8 mouse cellular contexts compared by ENCODE assay signal in genomic region chr14:45453538-45454233, GRCm38 (mm10). TPM values are rescaled to one million over a fixed set of nuclear protein-coding genes. Genes with fewer than 3 reads are reported as not detected.
A peak's percentile ranks its signal among the peaks of the same experiment; 100 is the strongest.
DNase-seq lines count a peak whose midpoint lies in the region; ATAC-seq and TF ChIP-seq lines count a peak whose summit lies in the region.
"Had no signal": no experiment of that assay in that cellular context is flagged by ENCODE, and none has a peak within 500 bp of the region (broad histone marks: within the 10 kb centered on the region; RNA-seq: fewer than 3 reads in every experiment).

No protein-coding gene starts in this region.

- WGBS in liver, adult 2 months, result 79% methylated on average over 5 of the region's 5 CpGs
- WGBS in heart, postnatal 0 days, result 59% methylated on average over 5 of the region's 5 CpGs
- 68% methylated on average over 5 of the region's 5 CpGs for WGBS in limb, embryonic 12.5 days
- WGBS in stomach, embryonic 16.5 days, result 52% methylated on average over 5 of the region's 5 CpGs

- no peak overlapping the region for H3K9ac ChIP-seq in liver, adult 2 months (ENCODE audit: low read depth, low read length)
- peak overlapping the region; percentile 16; the same call in 1 of the 2 replicates for H3K9ac ChIP-seq in heart, postnatal 0 days (replicated peaks; ENCODE audit: low read depth, low read length)
- H3K9ac ChIP-seq in limb, embryonic 12.5 days (replicated peaks), result no peak overlapping the region
- peak overlapping the region; percentile 7; the same call in 1 of the 2 replicates for H3K9ac ChIP-seq in stomach, embryonic 16.5 days (ENCODE audit: low read length)

- DNase-seq in liver, adult 2 months (ENCODE audit: extremely low read depth, low read depth, low spot score), result no peak
- no peak for DNase-seq in liver
- DNase-seq in heart, postnatal 0 days (ENCODE audit: low spot score), result no peak
- no peak for DNase-seq in cerebellum, adult 11 months
- DNase-seq in urinary bladder, postnatal 14 days (ENCODE audit: low spot score), result no peak

- H3K36me3 ChIP-seq in liver, adult 2 months (ENCODE audit: control insufficient read depth, insufficient read depth, low read length), result peaks cover 8% of the 10 kb centered on the region; the same call in 1 of the 2 replicates
- peaks cover 14% of the 10 kb centered on the region for H3K36me3 ChIP-seq in heart, postnatal 0 days (replicated peaks; ENCODE audit: control insufficient read depth, insufficient read depth, low read length)
- H3K36me3 ChIP-seq in limb, embryonic 12.5 days, result peaks cover 12% of the 10 kb centered on the region
- 0 out of 2 replicates have a peak, but pooled peaks cover 4% of the 10 kb centered on the region for H3K36me3 ChIP-seq in stomach, embryonic 16.5 days (ENCODE audit: control insufficient read depth, insufficient read depth, low read length)

- no peaks in the 10 kb centered on the region for H3K27me3 ChIP-seq in liver, adult 2 months (ENCODE audit: control insufficient read depth, insufficient read depth, low read length)
- no peaks in the 10 kb centered on the region for H3K27me3 ChIP-seq in heart, postnatal 0 days (ENCODE audit: control insufficient read depth, insufficient read depth, low read length)
- H3K27me3 ChIP-seq in limb, embryonic 12.5 days, result no peaks in the 10 kb centered on the region
- H3K27me3 ChIP-seq in stomach, embryonic 16.5 days (ENCODE audit: control insufficient read depth, insufficient read depth, low read length), result no peaks in the 10 kb centered on the region

- H3K9me3 ChIP-seq in heart, postnatal 0 days (replicated peaks; ENCODE audit: control insufficient read depth, low read length), result no peaks in the 10 kb centered on the region
- no peaks in the 10 kb centered on the region for H3K9me3 ChIP-seq in limb, embryonic 12.5 days
- no peaks in the 10 kb centered on the region for H3K9me3 ChIP-seq in stomach, embryonic 16.5 days (replicated peaks; ENCODE audit: control insufficient read depth, low read length)

- H3K79me2 ChIP-seq in liver, adult 2 months (ENCODE audit: control insufficient read depth, insufficient read depth, low read length), result no peaks in the 10 kb centered on the region

- H3K27ac ChIP-seq in liver, adult 2 months (replicated peaks; ENCODE audit: insufficient read depth, low read depth, low read length), result peak overlapping the region; percentile 46
- H3K27ac ChIP-seq in heart, postnatal 0 days (ENCODE audit: low read depth), result peak overlapping the region; percentile 86
- peak overlapping the region; percentile 9; the same call in 1 of the 2 replicates for H3K27ac ChIP-seq in limb, embryonic 12.5 days
- H3K27ac ChIP-seq in stomach, embryonic 16.5 days (ENCODE audit: low read length), result peak overlapping the region; percentile 16

- TF ChIP-seq EP300 in heart, postnatal 0 days (IDR thresholded peaks at IDR 0.05; ENCODE audit: low read depth), result no peak

- TF ChIP-seq CTCF in liver, adult 2 months (IDR thresholded peaks at IDR 0.05; ENCODE audit: low read depth, low read length), result no peak
- no peak for TF ChIP-seq CTCF in heart, postnatal 0 days (IDR thresholded peaks at IDR 0.05; ENCODE audit: low read depth)

- no peak overlapping the region for H3K4me3 ChIP-seq in liver, adult 2 months (ENCODE audit: insufficient read depth, low read depth, low read length)
- H3K4me3 ChIP-seq in heart, postnatal 0 days (ENCODE audit: low read depth, low read length), result no peak overlapping the region
- no peak overlapping the region for H3K4me3 ChIP-seq in limb, embryonic 12.5 days (replicated peaks)
- H3K4me3 ChIP-seq in stomach, embryonic 16.5 days (replicated peaks; ENCODE audit: low read length), result no peak overlapping the region
- H3K4me3 ChIP-seq: erythroblast, embryonic 14.5 days had no signal

- H3K4me1 ChIP-seq in liver, adult 2 months (ENCODE audit: control insufficient read depth, insufficient read depth, low read length), result peaks cover 7% of the 10 kb centered on the region
- H3K4me1 ChIP-seq in heart, postnatal 0 days (ENCODE audit: control insufficient read depth, insufficient read depth), result peaks cover 54% of the 10 kb centered on the region
- peaks cover 30% of the 10 kb centered on the region for H3K4me1 ChIP-seq in limb, embryonic 12.5 days (replicated peaks)
- H3K4me1 ChIP-seq in stomach, embryonic 16.5 days (ENCODE audit: control insufficient read depth, insufficient read depth, low read length), result peaks cover 27% of the 10 kb centered on the region

- no peak overlapping the region for H3K4me2 ChIP-seq in heart, postnatal 0 days (ENCODE audit: low read depth, low read length)
- H3K4me2 ChIP-seq in limb, embryonic 12.5 days, result no peak overlapping the region
- no peak overlapping the region for H3K4me2 ChIP-seq in stomach, embryonic 16.5 days (ENCODE audit: low read depth, low read length)

- TF ChIP-seq POLR2A in liver, adult 2 months (IDR thresholded peaks at IDR 0.05; ENCODE audit: extremely low read depth, insufficient read depth, low read length), result no peak

- no peak for ATAC-seq in heart, postnatal 0 days (ENCODE audit: insufficient read depth, low read depth)
- ATAC-seq in limb, embryonic 12.5 days (ENCODE audit: insufficient number of reproducible peaks, insufficient read depth, low FRiP score, low TSS enrichment, low read depth), result no peak
- no peak for ATAC-seq in stomach, embryonic 16.5 days (ENCODE audit: insufficient read depth, low FRiP score)

RNA-seq across cellular contexts. Expression of gene Gnpnat1, which starts 49.0 kb away (rescaled TPM):
- total RNA-seq in liver, adult 2 months (2014; rRNA removed), result 115 and 121 TPM in 2 replicates
- polyA plus RNA-seq in liver, adult 2 months (2012; rRNA removed), result 23.5 and 30.6 TPM in 2 replicates
- total RNA-seq in heart, postnatal 0 days (2014; rRNA removed; ENCODE audit: low replicate concordance), result 5.3 and 11.0 TPM in 2 replicates
- polyA plus RNA-seq in heart, postnatal 0 days (2015; fragmentation: Nextera tagmentation; extraction: Ambion mirVana), result 18.6 and 22.1 TPM in 2 replicates
- 48.1 and 49.9 TPM in 2 replicates for polyA plus RNA-seq in limb, embryonic 12.5 days (2016; fragmentation: Nextera tagmentation; extraction: Ambion mirVana)
- polyA plus RNA-seq in stomach, embryonic 16.5 days (2015; fragmentation: Nextera tagmentation; extraction: Ambion mirVana), result 45.5 and 55.1 TPM in 2 replicates
- polyA plus RNA-seq: erythroblast, embryonic 14.5 days had no signal

Comparison
In these comparisons a context has a peak if more than half of its experiments do, and no peak if none do; other contexts are left out.
1. H3K27ac ChIP-seq: peak in every context shown above with its lines; median percentile 86 in heart, postnatal 0 days; 46 in liver, adult 2 months; 16 in stomach, embryonic 16.5 days; 9 in limb, embryonic 12.5 days.
2. H3K9ac ChIP-seq: peak in heart, postnatal 0 days (single experiment) and stomach, embryonic 16.5 days (single experiment); none in liver, adult 2 months (single experiment) and limb, embryonic 12.5 days (single experiment).